Mouse (Mus musculus) testis, adult 2 months (tissue): Measurements from ENCODE around the gene Acsl6. TPM values are rescaled to one million over a fixed set of nuclear protein-coding genes. Genes with fewer than 3 reads are reported as not detected.
A peak's percentile ranks its signal among the peaks of the same experiment; 100 is the strongest.

Experiments used
- H3K27ac ChIP-seq: fragments of 200-500 bp; 2 replicates; pipeline ENCODE4 v1.5.1; 2012; ENCODE audit warnings: low read depth, low read length; ENCODE audit not compliant: control insufficient read depth, insufficient read depth
- H3K27me3 ChIP-seq: fragments of 200-500 bp; 2 replicates; pipeline ENCODE4 v1.6.1; 2012; ENCODE audit warnings: mild to moderate bottlenecking, low read length, moderate library complexity; ENCODE audit not compliant: control insufficient read depth, insufficient read depth
- H3K36me3 ChIP-seq: fragments of 200-500 bp; 2 replicates; pipeline ENCODE4 v1.6.1; 2012; ENCODE audit warnings: mild to moderate bottlenecking, low read length; ENCODE audit not compliant: control insufficient read depth, insufficient read depth
- H3K4me1 ChIP-seq: fragments of 200-500 bp; 2 replicates; pipeline ENCODE4 v1.6.1; 2012; ENCODE audit warnings: low read length; ENCODE audit not compliant: control insufficient read depth, insufficient read depth
- H3K4me3 ChIP-seq: fragments of 200-500 bp; 2 replicates; pipeline ENCODE4 v1.5.1; 2012; ENCODE audit warnings: low read depth, mild to moderate bottlenecking, low read length, moderate library complexity, mixed read lengths; ENCODE audit not compliant: control insufficient read depth
- CTCF ChIP-seq: fragments of 200-500 bp; IDR thresholded peaks from 2 replicates; pipeline ENCODE4 v1.5.1; 2012; ENCODE audit warnings: low read depth, mild to moderate bottlenecking, inconsistent platforms, low read length, moderate library complexity; ENCODE audit not compliant: control insufficient read depth, insufficient read depth, insufficient replicate concordance
- POLR2A ChIP-seq: fragments of 200-500 bp; IDR thresholded peaks from 2 replicates; pipeline ENCODE4 v1.6.1; 2012; ENCODE audit warnings: low read depth, mild to moderate bottlenecking, inconsistent platforms, low read length, moderate library complexity; ENCODE audit not compliant: control insufficient read depth
- polyA plus RNA-seq: library from polyadenylated mRNA; depleted of rRNA; stranded (reverse); fragments of >200 nt; gene quantifications from 2 replicates; pipeline ENCODE4 v1.2.3, GENCODE M21; 2012

Gene Acsl6
- polyA plus RNA-seq, 1 experiment = 84.2 TPM

GRCm38 (mm10) chr11:54310588-54310987 lies 7.0 kb downstream of the Acsl6 start:
- no peak for TF ChIP-seq CTCF
- no peak for TF ChIP-seq POLR2A
- Histone ChIP-seq H3K36me3 (no peaks in the 10 kb centered on the region), H3K27ac (no peak overlapping the region), H3K4me3 (no peak overlapping the region), H3K4me1 (peaks cover 7% of the 10 kb centered on the region), H3K27me3 (no peaks in the 10 kb centered on the region)

GRCm38 (mm10) chr11:54312021-54312420 lies 8.4 kb downstream of the Acsl6 start:
- H3K4me1 ChIP-seq = peaks cover 7% of the 10 kb centered on the region
- TF ChIP-seq POLR2A = no peak
- no peak for TF ChIP-seq CTCF
- peak overlapping the region; percentile 24; the same call in 1 of the 2 replicates for H3K27ac ChIP-seq

GRCm38 (mm10) chr11:54312603-54313002 lies 9.0 kb downstream of the Acsl6 start:
- Histone ChIP-seq H3K4me1 (peaks cover 7% of the 10 kb centered on the region), H3K36me3 (no peaks in the 10 kb centered on the region), H3K27ac (peak overlapping the region; percentile 24), H3K27me3 (no peaks in the 10 kb centered on the region), H3K4me3 (no peak overlapping the region)
- TF ChIP-seq CTCF = no peak
- no peak for TF ChIP-seq POLR2A

More at GRCm38 (mm10) chr11:54312021-54312420, 8.4 kb downstream of the Acsl6 start:
- Histone ChIP-seq H3K36me3 (no peaks in the 10 kb centered on the region), H3K27me3 (no peaks in the 10 kb centered on the region), H3K4me3 (no peak overlapping the region)

GRCm38 (mm10) chr11:54313391-54314360 lies 10.1 kb downstream of the Acsl6 start:
- peaks cover 7% of the 10 kb centered on the region for H3K4me1 ChIP-seq
- H3K27ac ChIP-seq = peak overlapping the region; percentile 49
- no peaks in the 10 kb centered on the region for H3K36me3 ChIP-seq
- no peak overlapping the region for H3K4me3 ChIP-seq
- no peaks in the 10 kb centered on the region for H3K27me3 ChIP-seq
- TF ChIP-seq CTCF (no peak), POLR2A (no peak)

- H3K36me3 ChIP-seq = no peaks in the 10 kb centered on the region
- H3K4me3 ChIP-seq = no peak overlapping the region
- no peak for TF ChIP-seq POLR2A
- H3K27me3 ChIP-seq = no peaks in the 10 kb centered on the region
- no peak overlapping the region for H3K27ac ChIP-seq
- peaks cover 7% of the 10 kb centered on the region for H3K4me1 ChIP-seq
These were observed 11.1 kb downstream of the Acsl6 start for GRCm38 (mm10) chr11:54314740-54315139.

GRCm38 (mm10) chr11:54315336-54315735 lies 11.7 kb downstream of the Acsl6 start:
- H3K4me1 ChIP-seq = peaks cover 7% of the 10 kb centered on the region
- no peak overlapping the region for H3K4me3 ChIP-seq
- no peaks in the 10 kb centered on the region for H3K36me3 ChIP-seq
- TF ChIP-seq CTCF = no peak
- no peak for TF ChIP-seq POLR2A
- no peaks in the 10 kb centered on the region for H3K27me3 ChIP-seq
- no peak overlapping the region for H3K27ac ChIP-seq

GRCm38 (mm10) chr11:54317361-54317760 lies 13.8 kb downstream of the Acsl6 start:
- TF ChIP-seq POLR2A = no peak
- TF ChIP-seq CTCF = no peak
- Histone ChIP-seq H3K4me1 (peaks cover 7% of the 10 kb centered on the region), H3K4me3 (no peak overlapping the region), H3K36me3 (no peaks in the 10 kb centered on the region), H3K27me3 (no peaks in the 10 kb centered on the region), H3K27ac (no peak overlapping the region)
